Mouse (Mus musculus) neural tube, embryonic 11.5 days (tissue): ENCODE measurements at regions not wholly inside any gene's neighbourhood (a gene's known extent, or its start where the extent isn't known, plus 50 kb on each side); places are given as distances from the start of the nearest gene placed in this dataset. TPM values are rescaled to one million over a fixed set of nuclear protein-coding genes. Genes with fewer than 3 reads are reported as not detected.

Source experiments
- ATAC-seq: fragments of 200-750 bp; cut with Nextera tagmentation; 2 replicates; pipeline ENCODE4 v1.8.0; 2017; ENCODE audit warnings: moderate number of reproducible peaks, mild to moderate bottlenecking, moderate TSS enrichment, moderate library complexity; ENCODE audit not compliant: insufficient read depth, low FRiP score, low TSS enrichment
- DNase-seq: peaks from one replicate; pipeline ENCODE4 v3.0.0-alpha.2; 2015; ENCODE audit warnings: low spot score
- H3K27ac ChIP-seq: fragments of 300-500 bp; sonication (generic); 2 replicates; pipeline ENCODE4 v1.5.1; 2014; ENCODE audit warnings: low read depth, mild to moderate bottlenecking, low read length
- H3K27me3 ChIP-seq: fragments of 300-500 bp; sonication (generic); 2 replicates; pipeline ENCODE4 v1.6.1; 2014; ENCODE audit warnings: mild to moderate bottlenecking, low read length, mixed read lengths; ENCODE audit not compliant: control insufficient read depth, insufficient read depth
- H3K36me3 ChIP-seq: fragments of 300-500 bp; sonication (generic); 2 replicates; pipeline ENCODE4 v1.6.1; 2014; ENCODE audit warnings: mild to moderate bottlenecking, low read length, moderate library complexity, mixed read lengths; ENCODE audit not compliant: control insufficient read depth, insufficient read depth
- H3K4me1 ChIP-seq: fragments of 300-500 bp; sonication (generic); 2 replicates; pipeline ENCODE4 v1.6.1; 2014; ENCODE audit warnings: low read length, mixed read lengths; ENCODE audit not compliant: control insufficient read depth, insufficient read depth
- H3K4me2 ChIP-seq: fragments of 300-500 bp; sonication (generic); 2 replicates; pipeline ENCODE4 v1.6.1; 2014; ENCODE audit warnings: low read depth, mild to moderate bottlenecking, moderate library complexity
- H3K4me3 ChIP-seq: fragments of 300-500 bp; sonication (generic); 2 replicates; pipeline ENCODE4 v1.5.1; 2014; ENCODE audit warnings: low read depth, low read length
- H3K9ac ChIP-seq: fragments of 300-500 bp; sonication (generic); 2 replicates; pipeline ENCODE4 v1.6.1; 2014; ENCODE audit warnings: mild to moderate bottlenecking, low read length
- H3K9me3 ChIP-seq: fragments of 300-500 bp; sonication (generic); 2 replicates; pipeline ENCODE4 v1.6.1; 2016; ENCODE audit warnings: low read length; ENCODE audit not compliant: control insufficient read depth
- WGBS: fragments of 180-500 bp; shearing (Covaris S2); extraction: QIAGEN DNeasy Blood & Tissue Kit; methylation state at CpG from one replicate; pipeline ENCODE4 v1.1.7; 2014; 5-methylcytosine and 5-hydroxymethylcytosine counted together
- microRNA-seq: library from miRNA; unstranded; fragments of <30 nt; microRNA quantifications from one replicate; pipeline ENCODE4, GENCODE M21; 2016

- H3K27ac ChIP-seq, result no peak overlapping the region
- H3K4me3 ChIP-seq, result no peak overlapping the region
- DNase-seq (no peak), ATAC-seq (no peak)
- H3K4me1 ChIP-seq, result no peaks in the 10 kb centered on the region; the same call in 1 of the 2 replicates
- WGBS, result 72% methylated on average over 5 of the region's 5 CpGs
- no peaks in the 10 kb centered on the region for H3K9me3 ChIP-seq
- H3K9ac ChIP-seq, result no peak overlapping the region
- H3K4me2 ChIP-seq, result no peak overlapping the region
- H3K27me3 ChIP-seq, result no peaks in the 10 kb centered on the region
- H3K36me3 ChIP-seq, result no peaks in the 10 kb centered on the region
Measured at GRCm38 (mm10) chr1:73072237-73072904, 56.7 kb upstream of the Tnp1 start.

- H3K4me1 ChIP-seq, result no peaks in the 10 kb centered on the region; the same call in 1 of the 2 replicates
- DNase-seq (no peak), ATAC-seq (no peak)
- H3K4me3 ChIP-seq, result no peak overlapping the region
- H3K36me3 ChIP-seq, result no peaks in the 10 kb centered on the region
- H3K9me3 ChIP-seq, result no peaks in the 10 kb centered on the region
- no peaks in the 10 kb centered on the region for H3K27me3 ChIP-seq
- 51% methylated on average over 2 of the region's 2 CpGs for WGBS
- no peak overlapping the region for H3K27ac ChIP-seq
- no peak overlapping the region for H3K4me2 ChIP-seq
- H3K9ac ChIP-seq, result no peak overlapping the region
Measured at GRCm38 (mm10) chr1:73070126-73070525, 54.4 kb upstream of the Tnp1 start.

Small RNAs in the stretch of these regions (microRNA-seq; reads per million reads assigned to microRNA genes)
- gene Mir6351, result not detected
